Mouse (Mus musculus): Measurements from ENCODE around the gene Tfrc.
A peak's percentile ranks its signal among the peaks of the same experiment; 100 is the strongest.

Gene Tfrc

DNA sequence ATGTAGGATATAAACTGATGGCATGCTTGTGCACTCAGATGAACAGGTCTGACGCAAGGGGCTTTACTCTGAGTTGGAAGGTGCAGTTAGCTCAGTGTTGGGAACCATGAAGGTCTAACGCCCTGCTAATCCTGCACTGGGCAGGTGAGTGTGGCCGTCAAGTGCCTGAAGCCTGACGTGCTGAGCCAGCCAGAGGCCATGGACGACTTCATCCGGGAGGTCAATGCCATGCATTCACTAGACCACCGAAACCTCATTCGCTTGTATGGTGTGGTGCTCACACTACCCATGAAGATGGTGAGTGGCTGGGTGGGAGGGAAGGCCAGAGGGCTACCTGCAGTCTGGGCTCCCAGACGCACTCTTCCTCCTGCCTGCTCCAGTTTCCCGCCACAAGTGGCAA is 60.5 kb downstream of the Tfrc start:
- DNase-seq (ENCODE audit: low spot score): no peak

DNA sequence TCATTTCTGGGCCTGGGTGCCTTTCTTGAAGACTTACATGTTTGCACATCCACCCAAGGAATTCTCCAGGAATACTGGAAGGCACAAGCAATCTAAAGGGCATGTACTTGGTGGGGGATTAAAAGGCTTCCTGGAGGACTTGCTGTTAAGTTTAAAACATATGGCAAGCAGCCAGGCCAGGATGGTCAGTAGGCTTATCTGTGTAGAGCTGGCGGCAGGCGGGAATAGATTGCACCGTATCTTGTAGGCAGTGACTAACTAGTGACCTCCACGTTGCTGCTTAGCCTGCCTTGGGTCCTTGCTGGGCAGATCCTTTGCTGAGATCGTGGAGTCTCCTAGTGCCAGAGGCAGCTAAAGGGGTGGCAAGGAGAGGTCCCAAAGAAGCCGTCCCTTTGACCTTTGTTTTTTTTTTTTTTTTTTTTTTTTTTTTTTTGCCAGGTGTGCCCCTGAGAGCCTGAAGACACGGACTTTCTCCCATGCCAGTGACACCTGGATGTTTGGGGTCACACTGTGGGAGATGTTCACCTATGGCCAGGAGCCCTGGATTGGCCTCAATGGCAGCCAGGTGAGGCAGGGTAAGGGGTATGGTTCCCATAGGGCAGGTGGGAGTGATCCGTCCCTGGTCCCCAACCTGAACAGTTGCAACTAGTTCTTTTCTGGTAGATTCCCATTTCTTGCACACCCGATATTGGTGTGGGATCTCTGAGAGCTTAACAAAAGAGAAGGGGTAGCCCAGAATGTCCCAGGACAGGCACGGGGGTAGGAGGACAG is 61.8 kb downstream of the Tfrc start:
- DNase-seq (ENCODE audit: low spot score): peak; percentile 48

DNA sequence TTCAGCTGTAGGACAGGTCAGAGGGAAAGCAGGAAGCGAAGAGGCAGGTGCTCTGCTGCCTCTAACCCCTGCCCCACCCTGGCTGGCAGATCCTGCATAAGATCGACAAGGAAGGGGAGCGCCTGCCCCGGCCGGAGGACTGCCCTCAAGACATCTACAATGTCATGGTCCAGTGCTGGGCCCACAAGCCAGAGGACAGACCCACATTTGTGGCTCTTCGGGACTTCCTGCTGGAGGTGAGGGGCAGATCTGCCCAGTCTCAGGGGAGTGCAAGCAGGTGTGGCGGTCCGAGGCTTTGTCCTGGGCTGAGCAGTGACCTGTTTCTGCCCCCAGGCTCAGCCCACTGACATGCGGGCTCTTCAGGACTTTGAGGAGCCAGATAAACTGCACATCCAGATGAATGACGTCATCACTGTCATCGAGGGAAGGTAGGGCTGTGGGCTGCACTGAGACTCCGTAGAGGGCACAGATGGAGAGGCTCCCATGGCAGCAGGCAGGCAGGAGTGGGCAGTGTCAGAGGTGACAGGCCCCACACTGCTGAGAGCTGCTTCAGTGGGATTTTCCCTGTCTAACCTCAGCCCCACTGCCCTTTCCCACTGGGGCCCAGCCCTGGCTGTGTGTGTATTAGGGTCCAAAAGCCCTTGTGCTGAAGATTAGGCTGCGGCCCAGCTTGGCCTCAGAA is 62.6 kb downstream of the Tfrc start:
- peak; percentile 41 for DNase-seq (ENCODE audit: low spot score)

DNA sequence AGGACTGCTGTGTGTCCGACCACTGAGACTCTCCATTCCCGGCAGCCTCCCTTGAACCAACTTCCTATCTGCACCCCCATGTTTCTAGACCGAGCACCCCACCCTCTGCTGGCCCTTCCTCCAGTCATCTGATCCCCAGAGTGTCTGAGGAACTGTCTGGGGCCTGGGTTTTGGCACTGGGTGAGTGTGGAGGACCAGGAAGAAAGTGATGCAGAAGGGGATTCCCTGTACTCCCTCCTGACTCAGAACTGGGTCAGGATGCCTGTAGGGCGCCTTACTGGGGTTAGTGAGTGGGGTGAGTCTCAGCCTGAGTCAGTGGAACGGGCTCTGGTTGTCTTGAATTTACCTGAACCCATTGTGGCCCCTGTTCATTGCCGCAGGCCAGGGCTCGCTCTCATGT is 63.5 kb downstream of the Tfrc start:
- no peak for DNase-seq (ENCODE audit: low spot score)

DNA sequence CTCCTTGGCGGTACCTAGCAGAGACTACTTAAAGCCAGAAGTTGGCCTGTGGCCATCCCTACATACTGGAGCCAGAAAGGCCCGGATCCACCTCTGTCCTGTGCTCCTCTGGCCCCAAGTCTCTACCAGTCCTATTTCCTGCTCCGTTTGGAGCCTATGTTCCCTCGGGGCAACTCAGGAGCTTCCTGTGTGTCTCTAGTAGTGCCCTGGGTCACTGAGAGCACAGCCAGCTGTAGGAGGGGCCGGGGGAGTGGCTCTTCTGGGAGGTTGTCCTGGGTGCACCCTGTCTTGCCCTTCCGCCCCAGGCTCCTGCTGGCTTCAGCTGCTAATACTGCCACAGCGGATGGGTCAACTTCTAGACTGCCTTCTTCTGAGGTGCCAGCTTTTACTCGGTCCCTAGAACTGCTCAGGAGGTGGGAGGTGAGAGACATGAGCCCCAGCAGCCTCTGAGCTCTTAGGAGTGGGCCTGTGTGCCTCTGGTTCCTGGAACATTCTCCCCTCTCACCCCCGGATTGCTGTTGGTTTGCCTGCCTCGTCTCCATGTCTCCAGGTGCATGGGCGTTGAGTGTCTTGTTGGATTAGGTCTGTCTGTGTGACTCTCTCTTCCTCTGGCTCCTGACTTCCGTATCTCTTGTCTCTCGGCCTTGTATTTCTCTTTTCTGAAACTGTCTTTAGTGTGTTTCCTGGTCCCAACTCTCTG is 64.3 kb downstream of the Tfrc start:
- DNase-seq (ENCODE audit: low spot score): peak; percentile 62

DNA sequence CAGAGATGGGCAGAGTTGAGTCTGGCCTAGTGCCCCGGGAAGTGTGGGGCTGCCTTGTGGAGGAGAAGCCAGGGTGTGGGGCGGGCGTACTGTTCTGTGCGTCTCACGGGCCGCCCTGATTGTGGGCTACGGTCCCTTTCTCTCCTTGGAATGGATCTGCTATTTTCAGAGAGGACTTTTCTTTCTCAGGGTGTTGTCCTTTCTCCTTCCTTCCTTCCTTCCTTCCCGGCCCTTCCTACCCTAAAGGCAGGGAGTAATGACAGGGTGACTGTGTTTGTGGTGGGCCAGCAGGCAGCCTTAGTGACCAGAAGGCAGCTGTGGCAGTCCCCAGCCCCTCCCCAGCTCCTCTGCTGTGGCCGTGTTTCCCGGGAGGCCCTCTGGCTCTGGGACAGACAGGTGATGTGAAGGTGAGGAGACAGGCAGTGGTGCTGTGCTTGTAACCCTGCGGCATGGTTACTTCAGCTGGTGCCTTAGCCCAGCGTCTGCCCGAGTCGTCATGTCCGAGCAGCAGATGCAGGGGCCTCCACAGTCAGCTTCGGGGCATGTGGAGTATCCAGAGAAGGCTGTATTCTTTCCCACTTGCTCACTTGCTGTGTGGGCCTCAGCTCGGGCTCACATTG is 65.5 kb downstream of the Tfrc start:
- DNase-seq (ENCODE audit: low spot score): no peak

DNA sequence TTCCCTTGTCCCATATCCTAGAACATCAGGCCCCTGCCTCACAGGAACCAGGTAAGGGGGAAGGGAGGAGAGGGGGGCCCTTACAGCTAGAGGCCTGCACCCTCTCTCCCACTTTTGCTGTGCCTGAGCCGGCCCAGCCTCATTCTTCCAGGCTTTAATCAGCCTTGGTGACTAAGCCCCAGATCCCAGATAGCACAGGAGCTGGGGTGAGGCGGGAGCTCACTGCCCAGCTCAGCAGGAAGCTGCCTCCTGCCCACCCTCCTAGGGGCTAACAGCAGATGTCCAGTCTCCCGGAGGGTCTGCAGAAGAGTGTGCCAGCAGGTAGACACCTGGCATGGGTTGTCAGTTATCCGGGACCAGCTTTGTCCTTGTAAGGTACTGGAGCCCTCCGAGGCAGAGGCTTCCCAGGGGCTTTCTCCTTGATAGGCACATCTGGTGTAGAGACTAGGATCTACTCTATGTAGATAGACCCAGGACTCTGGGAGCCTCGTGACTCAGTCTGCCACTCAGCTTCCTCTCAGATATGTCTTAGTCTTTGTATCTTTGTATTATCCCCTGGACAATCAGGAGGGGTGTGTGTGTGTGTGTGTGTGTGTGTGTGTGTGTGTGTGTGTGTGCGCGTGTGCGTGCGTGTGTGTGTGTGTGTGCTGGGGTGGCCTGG is 68.5 kb downstream of the Tfrc start:
- no peak for DNase-seq (ENCODE audit: low spot score)

DNA sequence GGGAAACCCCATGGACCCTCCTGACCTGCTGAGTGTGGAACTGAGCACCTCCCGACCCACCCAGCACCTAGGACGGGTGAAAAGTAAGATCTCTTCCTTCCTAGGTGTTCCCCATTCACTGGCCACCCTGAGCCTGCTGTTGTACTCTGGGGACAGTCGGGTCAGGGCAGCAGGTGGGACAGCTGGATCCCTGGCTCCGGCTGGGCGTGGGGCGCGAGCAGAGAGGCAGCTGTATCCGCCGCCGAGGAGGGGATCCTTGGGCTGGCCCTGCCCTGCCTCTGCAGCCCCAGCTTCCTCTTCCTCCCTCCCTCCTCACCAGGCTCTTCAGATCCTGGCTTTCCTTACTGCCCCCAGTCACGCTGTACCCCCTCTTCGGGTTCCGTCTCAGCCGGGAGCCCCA is 69.2 kb downstream of the Tfrc start:
- DNase-seq (ENCODE audit: low spot score): peak; percentile 40

DNA sequence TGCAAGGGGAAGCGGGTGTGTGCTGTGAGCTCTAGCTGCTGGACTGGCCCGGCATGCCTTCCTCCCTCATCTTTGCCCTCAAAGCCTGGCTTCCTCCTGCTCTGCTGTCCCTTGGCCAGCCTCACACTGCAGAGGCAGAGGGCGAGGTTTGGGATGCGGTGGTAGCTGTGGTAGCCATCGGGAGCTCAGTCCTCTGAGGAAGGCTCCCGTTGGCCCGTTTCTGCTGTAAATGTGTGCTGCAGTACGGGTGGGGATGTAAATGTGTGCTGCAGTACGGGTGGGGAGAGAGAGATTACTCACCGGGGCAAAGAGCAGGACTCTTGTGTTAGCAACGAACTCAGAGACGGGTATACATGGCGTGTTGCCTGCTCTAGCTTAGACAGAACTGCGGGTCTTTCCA is 70.1 kb downstream of the Tfrc start:
- peak; percentile 32 for DNase-seq (ENCODE audit: low spot score)

DNA sequence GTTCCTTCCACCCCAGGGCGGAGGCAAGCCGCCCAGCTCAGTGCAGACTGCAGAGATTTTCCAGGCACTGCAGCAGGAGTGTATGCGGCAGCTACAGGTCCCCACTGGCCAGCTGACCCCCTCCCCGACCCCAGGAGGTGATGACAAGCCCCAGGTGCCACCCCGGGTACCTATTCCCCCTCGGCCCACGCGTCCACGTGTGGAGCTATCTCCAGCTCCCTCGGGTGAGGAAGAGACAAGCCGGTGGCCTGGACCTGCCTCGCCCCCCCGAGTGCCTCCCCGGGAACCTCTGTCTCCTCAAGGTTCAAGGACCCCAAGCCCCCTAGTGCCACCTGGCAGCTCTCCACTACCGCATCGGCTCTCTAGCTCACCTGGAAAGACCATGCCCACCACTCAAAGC is 71.3 kb downstream of the Tfrc start:
- peak; percentile 53 for DNase-seq (ENCODE audit: low spot score)

DNA sequence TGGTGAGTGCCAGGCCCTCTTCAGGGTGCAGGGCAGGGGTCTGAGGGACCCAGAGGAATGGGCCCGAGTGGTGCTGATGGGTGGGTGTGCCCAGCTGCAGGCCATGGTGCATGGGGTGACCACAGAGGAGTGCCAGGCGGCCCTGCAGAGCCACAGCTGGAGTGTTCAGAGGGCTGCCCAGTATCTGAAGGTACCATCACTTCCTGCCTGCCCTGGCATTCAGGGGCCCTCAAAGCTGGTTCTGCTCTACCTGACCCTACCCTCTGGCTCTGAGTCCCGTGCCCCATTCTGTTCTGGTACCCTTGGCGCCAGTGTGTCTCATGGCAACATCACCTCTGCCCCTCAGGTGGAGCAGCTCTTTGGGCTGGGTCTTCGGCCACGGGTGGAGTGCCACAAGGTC is 72.1 kb downstream of the Tfrc start:
- peak; percentile 45 for DNase-seq (ENCODE audit: low spot score)

DNA sequence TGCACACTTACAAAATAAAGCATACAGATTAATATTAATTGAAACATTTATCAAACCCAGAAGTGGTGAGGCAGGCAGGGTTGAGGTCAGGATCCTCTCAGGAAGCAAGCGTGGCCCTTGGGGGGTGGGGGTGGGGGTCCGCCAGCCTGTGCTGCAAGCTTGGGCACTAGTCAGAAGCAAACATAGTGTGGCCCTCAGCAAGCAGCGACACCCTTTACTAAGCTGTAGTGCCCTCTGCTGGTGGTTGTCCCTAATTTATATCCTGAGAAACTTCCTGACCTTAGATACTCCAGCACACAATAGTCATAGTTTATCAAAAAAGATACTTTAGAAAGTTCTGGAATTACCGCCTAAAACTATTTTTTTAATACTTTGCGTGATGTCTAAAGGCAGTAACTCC is 73.5 kb downstream of the Tfrc start:
- peak; percentile 89 for DNase-seq (ENCODE audit: low spot score)

Measured in testis, postnatal 10 days (tissue).